Mouse (Mus musculus) kidney, adult 10 weeks (tissue): ENCODE measurements around the gene March7. TPM values are rescaled to one million over a fixed set of nuclear protein-coding genes. Genes with fewer than 3 reads are reported as not detected.

Source experiments
- polyA plus RNA-seq: library from polyadenylated mRNA; stranded (reverse); fragments of 350-450 nt; fragmentation: Illumina TruSeq; extraction: RNeasy Lipid Tissue Mini Kit (QIAGEN cat#74804); gene quantifications from one replicate; pipeline ENCODE4 v1.2.3, GENCODE M21; 2014; ENCODE audit warnings: low read depth, low replicate concordance

March7 gene
- 102 TPM for polyA plus RNA-seq

GRCm38 (mm10) chr2:60209703-60210651, at the start of gene March7, which contains the start of gene Baz2b:
March7 (plus strand) TSS chr2:60209887.
Baz2b (minus strand) TSS chr2:60209839.

GRCm38 (mm10) chr2:60284467-60284821, 74.8 kb downstream of the March7 start, which contains the start of gene Cd302:
Cd302 (minus strand) TSS chr2:60284488.

Other genes starting within 250 kb of the March7 start
- gene Baz2b, start within 50 bp of the March7 start, polyA plus RNA-seq = 49.0 TPM
- 142 TPM for gene Cd302, start 74.6 kb downstream of the March7 start, polyA plus RNA-seq
- 1.6 TPM for gene Ly75, start 173.4 kb downstream of the March7 start, polyA plus RNA-seq